Mouse (Mus musculus): ENCODE measurements around the gene Bin2.

DNA sequence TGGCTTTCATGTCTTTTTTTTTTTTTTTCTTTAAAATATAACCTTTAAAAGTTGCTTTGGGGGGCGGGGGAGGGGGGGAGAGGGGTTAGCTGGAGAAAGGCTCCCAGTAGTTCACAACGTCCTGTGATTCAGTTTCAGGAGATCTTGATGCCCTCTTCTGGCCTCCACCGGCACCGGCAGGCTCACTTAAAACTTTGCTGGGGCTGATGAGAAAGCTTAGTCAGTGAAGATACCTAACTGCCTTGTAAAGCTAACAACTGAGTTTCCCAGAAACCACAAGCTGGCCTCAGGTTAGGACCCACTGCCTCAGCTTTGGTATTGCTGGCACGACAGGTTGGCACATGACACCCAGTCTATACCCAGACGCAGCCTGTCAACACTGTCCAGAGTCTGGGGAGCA is 31.7 kb downstream of the Bin2 start:
- no peak for TF ChIP-seq CTCF (IDR thresholded peaks at IDR 0.05; ENCODE audit: borderline replicate concordance, control insufficient read depth, extremely low read depth, insufficient read depth, low read length, poor library complexity)
- no peak for TF ChIP-seq POLR2A (IDR thresholded peaks at IDR 0.05; ENCODE audit: control insufficient read depth, extremely low read depth, insufficient read depth, low read length, poor library complexity)

All from thymus, adult 2 months (tissue).